Mouse (Mus musculus) spleen, adult 10 weeks (tissue): ENCODE data around the gene Dnajc11. TPM values are rescaled to one million over a fixed set of nuclear protein-coding genes. Genes with fewer than 3 reads are reported as not detected.

ENCODE experiments used
- polyA plus RNA-seq: library from polyadenylated mRNA; stranded (reverse); fragments of 350-450 nt; fragmentation: Illumina TruSeq; extraction: RNeasy Lipid Tissue Mini Kit (QIAGEN cat#74804); gene quantifications from one replicate; pipeline ENCODE4 v1.2.3, GENCODE M21; 2015; ENCODE audit warnings: low replicate concordance; ENCODE audit not compliant: insufficient read depth

Dnajc11 gene
- polyA plus RNA-seq, result 55.6 TPM

DNA sequence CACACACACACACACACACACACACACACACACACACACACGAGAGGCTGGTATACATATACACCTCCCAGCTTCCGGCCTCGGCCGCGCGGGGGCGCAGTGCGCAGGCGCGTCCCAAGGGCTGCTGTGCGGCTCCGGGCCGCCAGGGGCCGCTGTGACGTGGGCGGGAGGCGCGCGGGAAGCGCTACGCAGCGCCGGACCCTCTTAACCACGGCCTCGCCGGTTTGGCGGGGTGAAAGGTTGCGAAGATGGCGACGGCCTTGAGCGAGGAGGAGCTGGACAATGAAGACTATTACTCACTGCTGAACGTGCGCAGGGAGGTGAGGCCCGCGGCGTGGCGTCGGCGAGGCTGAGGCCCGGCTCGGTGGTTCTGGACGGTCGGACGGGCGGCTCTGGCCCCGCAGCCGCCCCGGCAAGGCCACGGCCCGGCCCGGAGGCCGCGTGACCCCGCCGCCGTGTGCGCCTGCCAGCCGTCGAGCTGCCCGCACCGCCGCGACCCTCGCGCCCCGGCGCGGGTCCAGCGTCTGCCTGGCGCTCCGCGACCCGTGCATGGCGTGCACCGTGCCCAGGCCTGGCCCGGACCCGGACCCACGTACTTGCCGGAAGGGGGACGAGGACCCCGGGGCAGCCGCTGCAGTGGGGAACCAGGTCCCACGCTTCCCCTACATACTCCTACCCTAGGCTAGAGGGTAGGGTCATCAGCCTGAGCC is at the start of gene Dnajc11:
Gene Dnajc11 (plus strand): TSS at position 187 of the 710 bp plus-strand sequence.

DNA sequence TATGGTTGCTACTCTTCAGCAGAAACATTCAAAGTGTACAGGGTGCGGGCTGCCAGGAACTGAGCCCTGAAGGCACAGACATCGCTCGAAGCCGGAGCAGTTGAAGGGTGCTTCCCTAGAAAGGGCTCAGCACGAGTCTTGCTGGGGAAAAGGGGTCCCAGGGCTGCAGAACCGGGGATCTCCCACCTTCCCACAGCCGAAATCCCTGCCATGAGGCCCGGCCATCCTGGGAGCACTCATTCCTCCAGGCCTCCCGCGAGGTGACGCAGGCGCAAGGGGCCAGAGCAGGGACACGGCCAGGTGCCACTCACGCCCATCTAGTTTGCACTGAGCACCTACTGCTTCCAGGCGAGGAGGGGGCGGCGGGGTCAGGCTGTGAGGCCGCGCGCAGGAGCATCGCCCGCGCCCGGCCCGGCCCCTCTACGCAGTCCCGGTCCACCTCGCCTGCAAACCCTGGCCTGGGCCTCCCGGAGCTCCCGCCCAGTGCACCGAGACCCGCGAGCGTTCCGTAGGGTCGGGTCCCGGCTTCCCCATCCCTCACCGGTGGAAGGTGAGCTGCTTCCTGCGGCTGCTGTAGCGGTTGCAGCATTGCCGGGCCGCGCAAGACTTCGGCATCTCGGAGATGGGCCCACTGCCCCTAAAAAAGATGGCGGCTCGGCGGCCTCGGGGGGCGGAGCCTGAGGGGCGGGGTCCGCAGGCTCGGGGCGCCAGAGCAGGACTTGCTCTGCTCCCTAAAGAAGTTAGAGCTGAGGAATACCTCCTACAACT is 55.0 kb downstream of the Dnajc11 start, which contains the start of gene Thap3:
Gene Thap3 (minus strand): TSS at position 656 of the 768 bp plus-strand sequence.

DNA sequence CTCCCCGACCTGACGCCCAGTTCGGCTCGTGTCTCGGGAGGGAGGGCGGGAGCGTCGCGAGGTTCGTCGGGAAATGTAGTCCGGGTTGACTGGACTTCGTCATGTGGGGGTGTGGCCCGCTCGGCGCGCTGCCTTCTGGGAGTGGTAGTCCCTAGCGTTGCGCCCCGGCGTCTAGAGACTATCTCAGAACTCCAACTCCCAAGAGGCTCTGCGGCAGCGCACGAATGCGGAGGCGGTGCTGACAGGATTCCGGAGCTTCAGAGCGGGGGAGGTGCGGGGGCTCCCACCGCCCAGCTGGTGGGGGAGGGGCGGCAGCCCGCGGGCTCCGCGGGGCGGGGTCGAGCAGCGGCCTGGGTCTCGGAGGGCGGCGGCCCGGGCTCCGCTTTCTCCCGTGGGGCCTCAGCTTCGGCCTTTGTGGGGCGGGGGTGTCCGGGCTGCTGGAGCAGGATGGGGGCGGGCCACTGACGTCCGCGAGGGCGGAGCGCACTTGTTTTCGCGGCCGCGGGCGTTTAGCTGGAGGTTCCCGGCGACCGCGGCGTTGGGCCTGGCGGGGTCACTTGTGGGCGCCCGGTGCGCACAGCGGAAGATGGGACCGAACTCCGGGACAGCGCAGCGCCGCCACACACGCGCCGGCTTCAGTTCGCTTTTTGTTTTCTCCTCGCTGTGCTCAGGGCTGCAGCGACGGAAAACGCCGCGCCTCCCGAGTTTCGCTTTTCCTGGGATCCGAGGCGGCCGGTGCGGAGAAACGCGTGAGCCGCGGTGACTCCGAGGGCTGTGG is 62.9 kb downstream of the Dnajc11 start, which contains the start of gene Phf13:
Gene Phf13 (minus strand): TSS at position 86 of the 778 bp plus-strand sequence.

DNA sequence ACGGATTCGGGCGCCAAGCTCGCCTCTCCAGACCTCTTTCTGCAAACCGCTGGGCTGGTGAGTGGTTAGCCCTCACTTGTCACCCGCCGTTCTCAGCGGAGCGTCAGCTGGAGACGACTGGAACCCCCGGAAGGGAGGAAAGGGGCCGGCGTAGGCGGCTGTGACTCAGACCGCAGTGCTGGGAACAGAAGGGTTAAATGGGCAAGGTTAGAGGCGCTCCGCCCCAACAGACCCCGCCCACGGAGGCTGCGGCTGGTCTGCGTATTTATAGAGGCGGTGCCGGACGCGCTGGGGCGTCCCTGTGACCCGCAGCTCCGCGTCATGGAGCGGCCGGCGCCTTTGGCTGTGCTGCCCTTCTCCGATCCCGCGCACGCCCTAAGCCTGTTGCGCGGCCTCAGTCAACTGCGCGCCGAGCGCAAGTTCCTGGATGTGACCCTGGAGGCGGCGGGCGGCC is 75.2 kb downstream of the Dnajc11 start, which contains the start of gene Klhl21:
Gene Klhl21 (plus strand): TSS at position 182 of the 454 bp plus-strand sequence.

DNA sequence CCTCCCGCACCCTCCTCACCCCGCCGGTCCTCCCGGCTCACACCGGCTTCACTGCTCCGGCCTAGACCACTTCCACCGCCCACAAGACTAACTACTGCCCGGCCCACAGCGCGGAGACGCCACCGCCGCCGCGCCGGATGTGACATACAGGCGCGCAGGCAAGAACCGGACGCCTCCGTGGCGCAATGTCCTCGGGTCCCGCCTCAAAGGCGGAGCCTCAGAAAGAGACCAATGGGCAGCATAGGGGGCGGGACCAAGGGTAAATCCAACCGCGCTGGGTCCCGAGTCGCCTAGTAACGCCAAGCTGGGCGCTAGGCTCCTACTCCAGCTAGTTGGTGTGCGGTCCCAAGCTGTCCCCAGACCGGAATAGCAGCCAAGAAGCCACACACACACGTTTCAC is 94.0 kb downstream of the Dnajc11 start, which contains the start of gene Zbtb48:
Gene Zbtb48 (minus strand): TSS at position 148 of the 400 bp plus-strand sequence.

Other genes starting within 250 kb of the Dnajc11 start
- gene Camta1, start 71.8 kb upstream of the Dnajc11 start, polyA plus RNA-seq, result 45.7 TPM
- 7.9 TPM for gene Thap3, start 55.3 kb downstream of the Dnajc11 start, polyA plus RNA-seq
- gene Phf13, start 62.6 kb downstream of the Dnajc11 start, polyA plus RNA-seq, result 6.4 TPM
- gene Klhl21, start 75.1 kb downstream of the Dnajc11 start, polyA plus RNA-seq, result 7.9 TPM
- 9.2 TPM for gene Zbtb48, start 94.0 kb downstream of the Dnajc11 start, polyA plus RNA-seq
- gene Tas1r1, start 104.9 kb downstream of the Dnajc11 start, polyA plus RNA-seq, result not detected
- 29.8 TPM for gene Nol9, start 105.6 kb downstream of the Dnajc11 start, polyA plus RNA-seq
- 1.6 TPM for gene Plekhg5, start 138.8 kb downstream of the Dnajc11 start, polyA plus RNA-seq
- 5.4 TPM for gene Tnfrsf25, start 182.2 kb downstream of the Dnajc11 start, polyA plus RNA-seq
- gene Espn, start 218.7 kb downstream of the Dnajc11 start, polyA plus RNA-seq, result 0.79 TPM
- 0.08 TPM for gene Hes2, start 225.2 kb downstream of the Dnajc11 start, polyA plus RNA-seq
- 10.9 TPM for gene Acot7, start 244.4 kb downstream of the Dnajc11 start, polyA plus RNA-seq